Mouse (Mus musculus) thymus, postnatal 0 days (tissue): ENCODE measurements around the gene Adcy6. TPM values are rescaled to one million over a fixed set of nuclear protein-coding genes. Genes with fewer than 3 reads are reported as not detected.

Experiments used
- DNase-seq: peaks from one replicate; pipeline ENCODE4 v3.0.0-alpha.2; 2015; ENCODE audit warnings: low spot score
- polyA plus RNA-seq: library from polyadenylated mRNA; unstranded; fragments of >200 nt; fragmentation: Nextera tagmentation; extraction: Ambion mirVana; gene quantifications from 2 replicates; pipeline ENCODE4 v1.2.1, GENCODE M21; 2015

Adcy6 gene
- polyA plus RNA-seq, 1 experiment from 2014 or later: 17.0 TPM

- DNase-seq: peak; percentile 100
Observed at GRCm38 (mm10) chr15:98567278-98568134, 42.4 kb downstream of the Adcy6 start.

- no peak for DNase-seq
Observed at GRCm38 (mm10) chr15:98566973-98567277, 43.0 kb downstream of the Adcy6 start.

GRCm38 (mm10) chr15:98557186-98557585, 52.7 kb downstream of the Adcy6 start:
- no peak for DNase-seq

GRCm38 (mm10) chr15:98555881-98556280, 54.0 kb downstream of the Adcy6 start:
- DNase-seq: no peak

- no peak for DNase-seq
Observed at GRCm38 (mm10) chr15:98552758-98553157, 57.1 kb downstream of the Adcy6 start.

GRCm38 (mm10) chr15:98546843-98547242, 63.0 kb downstream of the Adcy6 start:
- DNase-seq: no peak

GRCm38 (mm10) chr15:98545151-98545550, 64.7 kb downstream of the Adcy6 start:
- no peak for DNase-seq

GRCm38 (mm10) chr15:98543341-98543740, 66.5 kb downstream of the Adcy6 start:
- DNase-seq: no peak

- no peak for DNase-seq
Observed at GRCm38 (mm10) chr15:98541064-98541463, 68.8 kb downstream of the Adcy6 start.

Other genes starting within 250 kb of the Adcy6 start
- not detected in 2 replicates for gene Olfr283, start 229.1 kb downstream of the Adcy6 start, polyA plus RNA-seq
- not detected in 2 replicates for gene Olfr282, start 178.9 kb downstream of the Adcy6 start, polyA plus RNA-seq
- not detected in 2 replicates for gene Olfr281, start 157.5 kb downstream of the Adcy6 start, polyA plus RNA-seq
- gene OR5BS1P, start 140.2 kb downstream of the Adcy6 start, polyA plus RNA-seq: 0.03 TPM in 1 of 2 replicates, not detected in the other
- gene Lalba, start 127.4 kb downstream of the Adcy6 start, polyA plus RNA-seq: 0.18 TPM in 1 of 2 replicates, not detected in the other
- not detected in 2 replicates for gene Olfr279, start 117.7 kb downstream of the Adcy6 start, polyA plus RNA-seq
- gene Kansl2, start 75.8 kb downstream of the Adcy6 start, polyA plus RNA-seq: 98.8 and 108 TPM in 2 replicates
- gene Ccnt1, start 39.2 kb downstream of the Adcy6 start, polyA plus RNA-seq: 51.1 and 55.8 TPM in 2 replicates
- not detected in 2 replicates for gene 4930415O20Rik, start 39.1 kb downstream of the Adcy6 start, polyA plus RNA-seq
- gene Cacnb3, start 20.8 kb upstream of the Adcy6 start, polyA plus RNA-seq: 8.5 and 9.6 TPM in 2 replicates
- gene Ddx23, start 52.8 kb upstream of the Adcy6 start, polyA plus RNA-seq: 23.5 and 26.4 TPM in 2 replicates
- gene Rnd1, start 67.4 kb upstream of the Adcy6 start, polyA plus RNA-seq: 1.1 and 1.7 TPM in 2 replicates
- gene Ccdc65, start 98.1 kb upstream of the Adcy6 start, polyA plus RNA-seq: 0.09 and 0.40 TPM in 2 replicates
- gene Fkbp11, start 118.1 kb upstream of the Adcy6 start, polyA plus RNA-seq: 4.6 and 6.4 TPM in 2 replicates
- 36.5 and 42.2 TPM in 2 replicates for gene Arf3, start 153.1 kb upstream of the Adcy6 start, polyA plus RNA-seq
- gene Wnt10b, start 168.1 kb upstream of the Adcy6 start, polyA plus RNA-seq: 0.85 TPM in 2 replicates
- 0.08 TPM in 1 of 2 replicates, not detected in the other for gene Wnt1, start 179.8 kb upstream of the Adcy6 start, polyA plus RNA-seq
- gene Ddn, start 199.4 kb upstream of the Adcy6 start, polyA plus RNA-seq: 0.10 and 0.13 TPM in 2 replicates
- gene Prkag1, start 221.4 kb upstream of the Adcy6 start, polyA plus RNA-seq: 103 and 107 TPM in 2 replicates